Mouse (Mus musculus): ENCODE results near the gene Atp1b2. TPM values are rescaled to one million over a fixed set of nuclear protein-coding genes. Genes with fewer than 3 reads are reported as not detected.

Gene Atp1b2
- total and polyA plus RNA-seq, 3 experiments, result 13.4 to 136 TPM; not detected in 1

GRCm38 (mm10) chr11:69592799-69593198 is 12.9 kb downstream of the Atp1b2 start (continued):
- TF ChIP-seq UBTF (IDR thresholded peaks at IDR 0.05; ENCODE audit: borderline replicate concordance, insufficient read depth, low read depth, low read length) (no peak), RCOR1 (IDR thresholded peaks at IDR 0.05; ENCODE audit: low read depth, low read length) (no peak), ZNF384 (IDR thresholded peaks at IDR 0.05; ENCODE audit: low read depth, low read length) (peak; percentile 65), MYB (IDR thresholded peaks at IDR 0.05; ENCODE audit: low read depth, low read length) (no peak), KAT2A (conservative IDR thresholded peaks at IDR 0.05; ENCODE audit: low read depth, low read length) (no peak), CHD2 (IDR thresholded peaks at IDR 0.05; ENCODE audit: low read length) (no peak), ELF1 (IDR thresholded peaks at IDR 0.05; ENCODE audit: low read depth, low read length) (no peak), POLR2AphosphoS2 (IDR thresholded peaks at IDR 0.05; ENCODE audit: low read length) (no peak), POLR2AphosphoS5 (IDR thresholded peaks at IDR 0.05; ENCODE audit: borderline replicate concordance, low read depth, low read length) (no peak), GATA1 (IDR thresholded peaks at IDR 0.05; ENCODE audit: low read depth, low read length) (peak; percentile 82), EP300 (IDR thresholded peaks at IDR 0.05; ENCODE audit: low read depth in 1 of 2, low read length in 2 of 2) (peak; percentile 42 to 64; a peak in 3 of 4 replicates), HCFC1 (IDR thresholded peaks at IDR 0.05; ENCODE audit: low read depth, low read length) (0 out of 2 replicates have a peak, but pooled peaks have one; percentile 37)

- Histone ChIP-seq H3K4me1 (ENCODE audit: control insufficient read depth in 1 of 2, insufficient read depth in 2 of 2, low read length in 2 of 2) (peaks cover 17 to 40% of the 10 kb centered on the region in 2 experiments), H3K4me3 (ENCODE audit: control insufficient read depth in 1 of 2, insufficient read depth in 1 of 2, low read depth in 2 of 2, low read length in 2 of 2) (no peak overlapping the region), H3K36me3 (ENCODE audit: control insufficient read depth in 1 of 2, insufficient read depth in 2 of 2, low read length in 2 of 2) (peaks cover 19 to 50% of the 10 kb centered on the region in 2 experiments), H3K27me3 (ENCODE audit: control insufficient read depth in 1 of 2, insufficient read depth in 2 of 2, low read length in 2 of 2) (no peaks in the 10 kb centered on the region), H3K79me2 (ENCODE audit: control insufficient read depth, insufficient read depth, low read length, poor library complexity) (no peaks in the 10 kb centered on the region), H3K9ac (ENCODE audit: control insufficient read depth, low read depth, low read length, poor library complexity, severe bottlenecking) (peak overlapping the region; percentile 23; the same call in 1 of the 2 replicates), H3K9me3 (replicated peaks; ENCODE audit: insufficient read depth, low read length) (no peaks in the 10 kb centered on the region), H3K27ac (ENCODE audit: control insufficient read depth, low read depth, low read length) (peak overlapping the region; percentile 53)
- DNase-seq (ENCODE audit: low read depth, low spot score), result no peak
- TF ChIP-seq HCFC1 (IDR thresholded peaks at IDR 0.05; ENCODE audit: low read depth, low read length) (no peak), POLR2A (IDR thresholded peaks at IDR 0.05; ENCODE audit: control insufficient read depth in 1 of 2, insufficient read depth in 1 of 2, low read depth in 1 of 2, low read length in 2 of 2, poor library complexity in 1 of 2) (peak in 1 of 2 experiments; percentile 22; a peak in 1 of 4 replicates), MXI1 (IDR thresholded peaks at IDR 0.05; ENCODE audit: low read depth, low read length) (peak; percentile 33; the same call in 1 of the 2 replicates), EP300 (IDR thresholded peaks at IDR 0.05; ENCODE audit: low read depth in 1 of 2, low read length in 2 of 2) (no peak), SIN3A (IDR thresholded peaks at IDR 0.05; ENCODE audit: low read length) (no peak), POLR2AphosphoS2 (IDR thresholded peaks at IDR 0.05; ENCODE audit: low read length) (0 out of 2 replicates have a peak, but pooled peaks have one; percentile 53), RCOR1 (IDR thresholded peaks at IDR 0.05; ENCODE audit: low read depth, low read length) (no peak)
These were observed 13.7 kb downstream of the Atp1b2 start for GRCm38 (mm10) chr11:69591899-69592637.

GRCm38 (mm10) chr11:69591424-69591823 is 14.3 kb downstream of the Atp1b2 start:
- Histone ChIP-seq H3K9ac (ENCODE audit: control insufficient read depth, low read depth, low read length, poor library complexity, severe bottlenecking) (no peak overlapping the region), H3K36me3 (ENCODE audit: control insufficient read depth in 1 of 2, insufficient read depth in 2 of 2, low read length in 2 of 2) (peaks cover 23 to 55% of the 10 kb centered on the region in 2 experiments), H3K27ac (ENCODE audit: control insufficient read depth, low read depth, low read length) (peak overlapping the region; percentile 19; the same call in 1 of the 2 replicates), H3K79me2 (ENCODE audit: control insufficient read depth, insufficient read depth, low read length, poor library complexity) (peaks cover 2% of the 10 kb centered on the region; the same call in 1 of the 2 replicates), H3K27me3 (ENCODE audit: control insufficient read depth in 1 of 2, insufficient read depth in 2 of 2, low read length in 2 of 2) (no peaks in the 10 kb centered on the region), H3K4me3 (ENCODE audit: control insufficient read depth in 1 of 2, insufficient read depth in 1 of 2, low read depth in 2 of 2, low read length in 2 of 2) (no peak overlapping the region), H3K9me3 (replicated peaks; ENCODE audit: insufficient read depth, low read length) (no peaks in the 10 kb centered on the region), H3K4me1 (ENCODE audit: control insufficient read depth in 1 of 2, insufficient read depth in 2 of 2, low read length in 2 of 2) (peaks cover 18 to 44% of the 10 kb centered on the region in 2 experiments)
- no peak for DNase-seq (ENCODE audit: low read depth, low spot score)
- TF ChIP-seq MAZ (IDR thresholded peaks at IDR 0.05; ENCODE audit: low read depth, low read length) (0 out of 2 replicates have a peak, but pooled peaks have one; percentile 17), MEF2A (IDR thresholded peaks at IDR 0.05; ENCODE audit: extremely low read depth, insufficient replicate concordance, low read depth, low read length, poor library complexity, severe bottlenecking) (no peak), RCOR1 (IDR thresholded peaks at IDR 0.05; ENCODE audit: low read depth, low read length) (no peak), POLR2A (IDR thresholded peaks at IDR 0.05; ENCODE audit: control insufficient read depth in 1 of 2, insufficient read depth in 1 of 2, low read depth in 1 of 2, low read length in 2 of 2, poor library complexity in 1 of 2) (peak in 1 of 2 experiments; percentile 23; a peak in 2 of 4 replicates), ZNF384 (IDR thresholded peaks at IDR 0.05; ENCODE audit: low read depth, low read length) (peak; percentile 66), ETS1 (IDR thresholded peaks at IDR 0.05; ENCODE audit: low read depth, low read length) (0 out of 2 replicates have a peak, but pooled peaks have one; percentile 12)
